Mouse (Mus musculus): ENCODE data around the gene Rgcc. TPM values are rescaled to one million over a fixed set of nuclear protein-coding genes. Genes with fewer than 3 reads are reported as not detected.

The Rgcc gene
- polyA plus RNA-seq, 1 experiment from 2014 or later = 62.8 TPM

DNA sequence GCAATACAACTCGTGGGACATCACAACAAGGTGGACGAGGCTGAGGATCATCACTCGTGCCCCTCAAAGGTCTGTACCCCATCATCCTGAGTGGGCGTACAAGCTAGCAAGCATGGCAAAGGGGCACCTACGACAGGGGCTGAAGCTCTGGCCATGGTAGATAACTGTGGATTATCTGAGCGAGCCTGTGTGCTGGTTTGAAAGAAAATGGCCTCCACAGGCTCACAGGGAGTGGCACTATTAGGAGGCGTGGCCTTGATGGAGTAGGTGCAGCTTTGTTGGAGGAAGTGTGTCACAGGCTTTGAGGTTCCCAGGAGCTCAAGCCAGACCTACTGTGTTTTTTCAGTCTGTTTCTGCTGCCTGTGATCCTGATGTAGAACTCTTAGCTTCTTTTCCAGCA, 5.7 kb upstream of the Rgcc start:
- Histone ChIP-seq H3K27me3 (replicated peaks; ENCODE audit: control insufficient read depth, insufficient read depth, low read length) (0 out of 2 replicates have a peak, but pooled peaks cover 2% of the 10 kb centered on the region), H3K9ac (replicated peaks; ENCODE audit: low read depth, low read length) (no peak overlapping the region), H3K4me2 (ENCODE audit: low read length) (no peak overlapping the region), H3K4me3 (replicated peaks; ENCODE audit: low read length) (no peak overlapping the region), H3K9me3 (ENCODE audit: control insufficient read depth, low read length) (no peaks in the 10 kb centered on the region), H3K4me1 (replicated peaks; ENCODE audit: control insufficient read depth, insufficient read depth, low read length) (peaks cover 5% of the 10 kb centered on the region), H3K36me3 (ENCODE audit: control insufficient read depth, insufficient read depth) (no peaks in the 10 kb centered on the region), H3K27ac (ENCODE audit: low read length) (no peak overlapping the region)
- no peak for ATAC-seq
- WGBS = 88% methylated on average over 7 of the region's 7 CpGs

DNA sequence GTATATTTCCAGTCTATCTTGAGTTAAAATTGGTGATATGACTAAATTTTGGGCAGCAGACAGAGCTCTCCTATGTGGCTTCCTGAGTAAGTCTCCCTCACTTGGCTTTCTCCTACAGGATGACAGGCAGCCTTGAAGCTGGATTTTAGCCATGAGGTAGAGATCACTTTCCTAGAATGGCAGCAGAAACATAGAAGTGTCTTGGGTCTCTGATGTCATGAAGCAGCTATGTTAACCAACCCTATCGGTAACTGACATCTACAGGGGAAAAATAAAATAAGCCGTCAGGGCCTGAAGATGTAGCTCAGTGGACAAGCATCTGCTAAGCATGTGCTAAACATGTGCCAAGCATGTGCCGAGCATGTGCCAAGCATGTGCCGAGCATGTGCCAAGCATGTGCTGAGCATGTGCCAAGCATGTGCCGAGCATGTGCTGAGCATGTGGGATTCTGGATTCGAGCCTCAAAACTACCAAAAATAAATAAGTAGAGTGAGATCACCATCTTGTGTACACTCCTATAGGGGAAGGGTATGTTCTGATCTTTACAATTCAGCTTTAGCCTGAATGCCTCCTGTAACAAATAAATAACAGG, 3.5 kb upstream of the Rgcc start:
- Histone ChIP-seq H3K27ac (ENCODE audit: low read length) (no peak overlapping the region), H3K9ac (replicated peaks; ENCODE audit: low read depth, low read length) (no peak overlapping the region), H3K4me3 (replicated peaks; ENCODE audit: low read length) (no peak overlapping the region), H3K27me3 (replicated peaks; ENCODE audit: control insufficient read depth, insufficient read depth, low read length) (0 out of 2 replicates have a peak, but pooled peaks cover 2% of the 10 kb centered on the region), H3K9me3 (ENCODE audit: control insufficient read depth, low read length) (no peaks in the 10 kb centered on the region), H3K4me1 (replicated peaks; ENCODE audit: control insufficient read depth, insufficient read depth, low read length) (peaks cover 15% of the 10 kb centered on the region), H3K4me2 (ENCODE audit: low read length) (no peak overlapping the region), H3K36me3 (ENCODE audit: control insufficient read depth, insufficient read depth) (no peaks in the 10 kb centered on the region)
- ATAC-seq = no peak
- WGBS = 86% methylated on average over 6 of the region's 6 CpGs

DNA sequence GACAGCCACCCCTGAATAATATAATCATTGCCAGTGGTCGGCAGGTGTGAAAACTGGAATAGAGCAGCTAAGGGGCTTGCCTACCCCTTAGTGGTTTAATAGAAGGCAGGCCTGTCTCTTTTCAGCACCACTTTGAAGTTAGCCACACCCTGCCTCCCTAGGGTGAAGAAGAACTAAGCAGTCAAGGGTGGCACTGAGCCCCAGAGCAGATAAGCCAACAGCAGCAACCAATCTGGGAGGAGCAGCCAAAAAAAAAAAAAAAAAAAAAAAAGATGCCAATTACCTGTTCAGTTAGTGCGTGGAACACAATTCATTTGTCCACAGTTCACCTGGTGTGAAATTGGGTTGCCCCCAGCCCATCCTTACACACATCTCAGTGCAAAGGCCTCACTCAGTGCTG, 1.7 kb upstream of the Rgcc start:
- Histone ChIP-seq H3K4me3 (replicated peaks; ENCODE audit: low read length) (no peak overlapping the region), H3K9ac (replicated peaks; ENCODE audit: low read depth, low read length) (no peak overlapping the region), H3K9me3 (ENCODE audit: control insufficient read depth, low read length) (no peaks in the 10 kb centered on the region), H3K36me3 (ENCODE audit: control insufficient read depth, insufficient read depth) (no peaks in the 10 kb centered on the region), H3K27ac (ENCODE audit: low read length) (no peak overlapping the region), H3K4me1 (replicated peaks; ENCODE audit: control insufficient read depth, insufficient read depth, low read length) (peaks cover 11% of the 10 kb centered on the region), H3K4me2 (ENCODE audit: low read length) (no peak overlapping the region), H3K27me3 (replicated peaks; ENCODE audit: control insufficient read depth, insufficient read depth, low read length) (0 out of 2 replicates have a peak, but pooled peaks cover 2% of the 10 kb centered on the region)
- no peak for ATAC-seq
- WGBS = 92% methylated on average over 2 of the region's 2 CpGs

DNA sequence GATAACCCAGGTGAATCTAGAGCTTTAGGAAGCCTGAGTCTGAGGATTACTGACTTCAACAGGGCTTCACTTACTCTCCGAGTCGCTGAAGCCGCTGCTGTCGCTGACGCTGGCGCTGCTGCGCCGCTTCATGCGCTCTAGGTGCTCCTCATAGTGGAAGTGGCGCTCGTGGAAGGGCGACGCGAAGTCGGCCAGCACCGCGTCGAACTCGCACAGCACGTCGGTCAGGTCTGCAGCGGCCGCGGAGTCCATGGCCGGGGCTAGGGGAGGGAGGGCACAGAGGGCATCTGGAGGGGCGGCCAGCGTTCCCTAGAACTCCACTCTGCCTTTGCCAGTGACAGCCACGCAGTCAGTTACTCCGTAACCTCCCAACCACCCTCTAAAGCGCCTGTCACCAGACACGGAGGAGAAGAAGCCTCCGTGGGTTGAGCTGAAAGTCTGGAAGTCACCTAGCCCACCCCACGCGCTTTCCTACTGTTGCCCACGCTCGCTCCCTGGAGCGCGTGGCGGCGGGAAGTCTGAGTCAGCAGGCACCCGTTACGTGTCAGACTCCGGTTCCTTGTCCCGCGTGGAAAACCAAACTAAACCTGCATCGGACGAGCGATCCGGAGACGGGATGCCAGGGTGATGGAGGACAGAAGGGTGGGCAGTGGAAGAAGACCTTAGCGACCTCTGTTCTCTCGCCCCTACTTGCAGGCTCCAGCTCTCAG, 649 bp downstream of the Rgcc start:
- Histone ChIP-seq H3K27me3 (replicated peaks; ENCODE audit: control insufficient read depth, insufficient read depth, low read length) (0 out of 2 replicates have a peak, but pooled peaks cover 2% of the 10 kb centered on the region), H3K9me3 (ENCODE audit: control insufficient read depth, low read length) (no peaks in the 10 kb centered on the region), H3K9ac (replicated peaks; ENCODE audit: low read depth, low read length) (peak overlapping the region; percentile 53), H3K4me1 (replicated peaks; ENCODE audit: control insufficient read depth, insufficient read depth, low read length) (peaks cover 18% of the 10 kb centered on the region), H3K27ac (ENCODE audit: low read length) (no peak overlapping the region; the same call in 1 of the 2 replicates), H3K4me3 (replicated peaks; ENCODE audit: low read length) (peak overlapping the region; percentile 68), H3K36me3 (ENCODE audit: control insufficient read depth, insufficient read depth) (no peaks in the 10 kb centered on the region), H3K4me2 (ENCODE audit: low read length) (peak overlapping the region; percentile 100)
- WGBS = under 1% methylated on average over 52 of the region's 52 CpGs
- peak; percentile 39 for ATAC-seq

DNA sequence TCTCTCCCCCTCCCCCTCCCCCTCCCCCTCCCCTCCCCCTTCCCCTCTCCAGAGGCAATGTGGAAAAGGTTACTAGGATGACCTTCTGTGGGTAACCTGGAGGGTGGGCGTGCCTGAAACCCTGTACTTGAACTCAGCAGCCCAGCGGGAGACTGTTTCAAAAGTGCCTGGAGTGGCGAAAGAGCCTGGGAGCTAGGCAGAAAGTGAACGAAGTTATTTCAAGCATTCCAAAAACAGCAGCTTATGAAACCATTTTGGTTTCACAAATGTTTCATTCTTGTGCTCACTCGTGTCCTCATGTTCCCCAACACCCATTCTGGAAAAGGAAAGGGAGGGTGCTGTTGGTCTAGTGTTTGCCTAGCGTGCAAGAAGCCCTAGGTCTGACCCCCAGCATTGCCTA, 1.6 kb downstream of the Rgcc start:
- H3K27me3 ChIP-seq (replicated peaks; ENCODE audit: control insufficient read depth, insufficient read depth, low read length) = 0 out of 2 replicates have a peak, but pooled peaks cover 2% of the 10 kb centered on the region
- peak overlapping the region; percentile 18 for H3K9ac ChIP-seq (replicated peaks; ENCODE audit: low read depth, low read length)
- H3K27ac ChIP-seq (ENCODE audit: low read length) = no peak overlapping the region
- H3K4me2 ChIP-seq (ENCODE audit: low read length) = peak overlapping the region; percentile 100
- 19% methylated on average over 6 of the region's 6 CpGs for WGBS
- H3K4me1 ChIP-seq (replicated peaks; ENCODE audit: control insufficient read depth, insufficient read depth, low read length) = peaks cover 20% of the 10 kb centered on the region
- ATAC-seq = no peak
- H3K4me3 ChIP-seq (replicated peaks; ENCODE audit: low read length) = peak overlapping the region; percentile 68
- H3K9me3 ChIP-seq (ENCODE audit: control insufficient read depth, low read length) = no peaks in the 10 kb centered on the region
- H3K36me3 ChIP-seq (ENCODE audit: control insufficient read depth, insufficient read depth) = no peaks in the 10 kb centered on the region

DNA sequence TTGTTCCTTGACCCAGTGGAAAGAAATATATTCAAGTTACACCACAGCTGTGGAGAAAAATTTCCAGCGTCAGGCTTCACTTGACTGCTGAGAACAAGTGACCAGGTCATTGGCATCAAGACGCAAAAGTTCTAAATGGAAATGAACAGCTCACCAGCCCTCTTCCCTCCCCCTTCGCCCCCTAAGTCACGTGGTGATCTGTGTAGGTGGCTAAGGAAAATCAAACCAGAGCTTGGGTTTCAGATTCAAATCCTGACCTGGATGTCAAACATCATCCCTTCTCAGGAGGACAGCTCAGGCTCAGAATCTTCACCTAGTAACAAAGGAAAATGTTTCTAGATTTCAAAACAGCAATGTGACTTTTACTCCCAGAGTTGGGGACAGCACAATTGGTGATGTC, 2.2 kb downstream of the Rgcc start:
- peak overlapping the region; percentile 27 for H3K4me2 ChIP-seq (ENCODE audit: low read length)
- no peak for ATAC-seq
- no peak overlapping the region for H3K27ac ChIP-seq (ENCODE audit: low read length)
- no peaks in the 10 kb centered on the region for H3K9me3 ChIP-seq (ENCODE audit: control insufficient read depth, low read length)
- no peaks in the 10 kb centered on the region for H3K36me3 ChIP-seq (ENCODE audit: control insufficient read depth, insufficient read depth)
- peak overlapping the region; percentile 2; the same call in 1 of the 2 replicates for H3K4me3 ChIP-seq (replicated peaks; ENCODE audit: low read length)
- H3K9ac ChIP-seq (replicated peaks; ENCODE audit: low read depth, low read length) = no peak overlapping the region
- 42% methylated on average over 4 of the region's 4 CpGs for WGBS
- H3K27me3 ChIP-seq (replicated peaks; ENCODE audit: control insufficient read depth, insufficient read depth, low read length) = 0 out of 2 replicates have a peak, but pooled peaks cover 2% of the 10 kb centered on the region
- H3K4me1 ChIP-seq (replicated peaks; ENCODE audit: control insufficient read depth, insufficient read depth, low read length) = peaks cover 20% of the 10 kb centered on the region

DNA sequence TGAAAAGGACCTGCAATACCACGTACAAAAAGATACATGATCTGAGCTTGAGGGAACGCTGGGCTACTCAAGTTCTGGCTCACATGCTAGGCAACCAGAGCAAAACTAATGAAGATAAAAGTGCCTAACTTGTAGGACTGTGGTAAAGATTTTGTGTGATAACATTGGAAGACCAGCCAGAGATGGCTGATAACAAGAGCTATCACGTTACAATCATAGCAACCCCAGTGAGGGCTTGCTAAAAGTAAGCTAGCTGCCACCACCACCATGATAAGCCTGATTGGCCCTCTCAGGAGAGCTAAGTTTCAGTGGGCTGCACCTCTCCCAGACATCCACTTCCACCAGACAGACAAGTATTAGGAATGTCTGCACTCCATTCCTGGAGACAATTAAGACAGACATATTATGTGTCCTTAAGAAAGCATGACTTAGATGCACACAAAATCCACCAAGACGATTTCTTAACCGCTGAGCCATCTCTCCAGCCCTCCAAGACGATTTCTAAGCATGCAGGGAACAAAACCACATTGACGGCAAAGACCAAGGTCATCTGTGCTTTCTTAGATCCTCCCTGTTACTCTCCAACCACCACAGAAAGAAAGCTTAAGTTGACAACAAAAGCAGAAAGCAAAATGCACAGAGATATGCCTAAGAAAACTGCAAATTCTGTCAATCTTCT, 3.0 kb downstream of the Rgcc start:
- H3K4me3 ChIP-seq (replicated peaks; ENCODE audit: low read length) = peak overlapping the region; percentile 0; the same call in 1 of the 2 replicates
- 52% methylated on average over 7 of the region's 7 CpGs for WGBS
- H3K36me3 ChIP-seq (ENCODE audit: control insufficient read depth, insufficient read depth) = no peaks in the 10 kb centered on the region
- no peak for ATAC-seq
- H3K4me1 ChIP-seq (replicated peaks; ENCODE audit: control insufficient read depth, insufficient read depth, low read length) = peaks cover 22% of the 10 kb centered on the region
- H3K27ac ChIP-seq (ENCODE audit: low read length) = no peak overlapping the region
- H3K27me3 ChIP-seq (replicated peaks; ENCODE audit: control insufficient read depth, insufficient read depth, low read length) = 0 out of 2 replicates have a peak, but pooled peaks cover 2% of the 10 kb centered on the region
- H3K4me2 ChIP-seq (ENCODE audit: low read length) = peak overlapping the region; percentile 12
- no peak overlapping the region for H3K9ac ChIP-seq (replicated peaks; ENCODE audit: low read depth, low read length)
- H3K9me3 ChIP-seq (ENCODE audit: control insufficient read depth, low read length) = no peaks in the 10 kb centered on the region

DNA sequence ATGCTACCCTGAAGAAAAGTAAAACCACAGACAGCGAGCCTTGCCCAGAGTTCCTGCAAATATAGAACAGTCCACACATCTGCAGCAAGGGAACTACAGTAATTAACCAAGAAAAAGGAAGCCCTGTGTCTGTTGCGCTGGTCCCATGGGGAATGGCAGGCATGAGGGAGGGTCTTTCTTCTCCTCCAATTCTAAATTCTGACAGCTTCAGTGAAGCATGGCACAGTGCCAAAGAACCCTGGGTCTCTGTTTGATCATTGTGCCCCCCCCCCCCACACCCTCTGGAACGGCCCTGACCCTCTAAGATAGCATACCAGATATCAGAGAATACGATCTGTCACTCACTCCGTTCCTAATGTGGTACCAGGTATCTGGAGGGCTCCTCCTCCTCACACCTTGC, 4.6 kb downstream of the Rgcc start:
- Histone ChIP-seq H3K4me1 (replicated peaks; ENCODE audit: control insufficient read depth, insufficient read depth, low read length) (peaks cover 33% of the 10 kb centered on the region), H3K4me2 (ENCODE audit: low read length) (peak overlapping the region; percentile 8), H3K9me3 (ENCODE audit: control insufficient read depth, low read length) (no peaks in the 10 kb centered on the region), H3K27me3 (replicated peaks; ENCODE audit: control insufficient read depth, insufficient read depth, low read length) (no peaks in the 10 kb centered on the region), H3K9ac (replicated peaks; ENCODE audit: low read depth, low read length) (no peak overlapping the region), H3K4me3 (replicated peaks; ENCODE audit: low read length) (no peak overlapping the region), H3K27ac (ENCODE audit: low read length) (no peak overlapping the region), H3K36me3 (ENCODE audit: control insufficient read depth, insufficient read depth) (no peaks in the 10 kb centered on the region)
- 10% methylated on average over 5 of the region's 5 CpGs for WGBS
- ATAC-seq = no peak

DNA sequence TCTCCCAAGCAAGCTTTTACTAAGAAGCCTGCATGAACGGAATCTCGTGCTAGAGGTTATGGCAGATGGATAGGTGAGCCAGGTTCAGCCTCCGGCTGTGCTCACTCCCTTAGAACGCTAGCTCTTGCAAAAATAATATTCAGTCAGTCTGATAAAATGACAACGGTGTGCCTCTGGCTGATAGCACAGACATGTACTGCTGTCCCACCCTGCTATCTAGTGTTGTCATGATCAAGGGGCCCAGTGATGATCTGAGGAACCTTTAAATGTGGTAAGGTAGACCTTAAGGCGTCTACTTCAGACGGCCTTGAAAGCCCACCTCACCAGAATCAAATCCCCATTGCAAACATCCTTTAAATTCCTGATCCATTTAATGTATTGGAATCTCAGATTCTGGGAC, 5.2 kb downstream of the Rgcc start:
- Histone ChIP-seq H3K4me3 (replicated peaks; ENCODE audit: low read length) (no peak overlapping the region), H3K27me3 (replicated peaks; ENCODE audit: control insufficient read depth, insufficient read depth, low read length) (no peaks in the 10 kb centered on the region), H3K4me1 (replicated peaks; ENCODE audit: control insufficient read depth, insufficient read depth, low read length) (peaks cover 31% of the 10 kb centered on the region), H3K9ac (replicated peaks; ENCODE audit: low read depth, low read length) (no peak overlapping the region), H3K9me3 (ENCODE audit: control insufficient read depth, low read length) (no peaks in the 10 kb centered on the region), H3K27ac (ENCODE audit: low read length) (no peak overlapping the region), H3K36me3 (ENCODE audit: control insufficient read depth, insufficient read depth) (no peaks in the 10 kb centered on the region), H3K4me2 (ENCODE audit: low read length) (0 out of 2 replicates have a peak overlapping the region, but pooled peaks have one; percentile 14)
- no peak for ATAC-seq
- 74% methylated on average over 7 of the region's 7 CpGs for WGBS

Measured in forebrain, embryonic 16.5 days (tissue).